Mouse (Mus musculus) stomach, postnatal 0 days (tissue): ENCODE results near the gene Adam15. TPM values are rescaled to one million over a fixed set of nuclear protein-coding genes. Genes with fewer than 3 reads are reported as not detected.

ENCODE experiments used
- ATAC-seq: fragments of 200-750 bp; cut with Nextera tagmentation; 2 replicates; pipeline ENCODE4 v1.8.0; 2017; ENCODE audit not compliant: low FRiP score, low TSS enrichment
- DNase-seq: peaks from one replicate; pipeline ENCODE4 v3.0.0-alpha.2; 2016; ENCODE audit warnings: low spot score
- H3K27ac ChIP-seq: fragments of 300-500 bp; sonication (generic); replicated peaks from 2 replicates; pipeline ENCODE4 v1.5.1; 2014; ENCODE audit warnings: mild to moderate bottlenecking, control low read depth
- H3K27me3 ChIP-seq: fragments of 300-500 bp; sonication (generic); 2 replicates; pipeline ENCODE4 v1.6.1; 2014; ENCODE audit warnings: low read length; ENCODE audit not compliant: control insufficient read depth, insufficient read depth
- H3K36me3 ChIP-seq: fragments of 300-500 bp; sonication (generic); 2 replicates; pipeline ENCODE4 v1.6.1; 2014; ENCODE audit warnings: low read length, mixed read lengths; ENCODE audit not compliant: control insufficient read depth, insufficient read depth
- H3K4me1 ChIP-seq: fragments of 300-500 bp; sonication (generic); replicated peaks from 2 replicates; pipeline ENCODE4 v1.6.1; 2014; ENCODE audit warnings: antibody characterized with exemption; ENCODE audit not compliant: control insufficient read depth, insufficient read depth
- H3K4me2 ChIP-seq: fragments of 300-500 bp; sonication (generic); replicated peaks from 2 replicates; pipeline ENCODE4 v1.6.1; 2014; ENCODE audit warnings: low read depth, mild to moderate bottlenecking, control low read depth, moderate library complexity
- H3K4me3 ChIP-seq: fragments of 300-500 bp; sonication (generic); 2 replicates; pipeline ENCODE4 v1.5.1; 2014; ENCODE audit warnings: low read depth, low read length, control low read depth
- H3K9ac ChIP-seq: fragments of 300-500 bp; sonication (generic); 2 replicates; pipeline ENCODE4 v1.6.1; 2014; ENCODE audit warnings: mild to moderate bottlenecking, low read length, control low read depth, mixed read lengths
- H3K9me3 ChIP-seq: fragments of 300-500 bp; sonication (generic); 2 replicates; pipeline ENCODE4 v1.6.1; 2016; ENCODE audit warnings: low read length; ENCODE audit not compliant: control insufficient read depth
- CTCF ChIP-seq: IDR thresholded peaks from 2 replicates; pipeline ENCODE4 v1.5.1; 2016; ENCODE audit warnings: antibody characterized with exemption, low read depth, mild to moderate bottlenecking, moderate library complexity
- EP300 ChIP-seq: optimal IDR thresholded peaks from 2 replicates; pipeline ENCODE3; 2016; ENCODE audit warnings: antibody characterized with exemption
- WGBS: fragments of 180-500 bp; shearing (Covaris S2); extraction: QIAGEN DNeasy Blood & Tissue Kit; methylation state at CpG from one replicate; pipeline ENCODE4 v1.1.7; 2014; 5-methylcytosine and 5-hydroxymethylcytosine counted together
- polyA plus RNA-seq: library from polyadenylated mRNA; unstranded; fragments of >200 nt; fragmentation: Nextera tagmentation; extraction: Ambion mirVana; gene quantifications from 2 replicates; pipeline ENCODE4 v1.2.1, GENCODE M21; 2015

Gene Adam15
- polyA plus RNA-seq, 1 experiment from 2014 or later, result 43.0 TPM

- Histone ChIP-seq H3K4me1 (peaks cover 15% of the 10 kb centered on the region), H3K4me2 (no peak overlapping the region), H3K4me3 (no peak overlapping the region), H3K27ac (no peak overlapping the region), H3K27me3 (no peaks in the 10 kb centered on the region), H3K9ac (no peak overlapping the region), H3K36me3 (no peaks in the 10 kb centered on the region), H3K9me3 (no peaks in the 10 kb centered on the region)
- no peak for DNase-seq
- no peak for TF ChIP-seq CTCF
- no peak for TF ChIP-seq EP300
- 65% methylated on average over 6 of the region's 6 CpGs for WGBS
- no peak for ATAC-seq
Observed at GRCm38 (mm10) chr3:89317246-89317645, 32.5 kb downstream of the Adam15 start.

GRCm38 (mm10) chr3:89316833-89317232, 33.0 kb downstream of the Adam15 start:
- H3K27me3 ChIP-seq, result no peaks in the 10 kb centered on the region
- H3K4me2 ChIP-seq, result peak overlapping the region; percentile 57
- DNase-seq, result peak; percentile 79
- H3K9me3 ChIP-seq, result no peaks in the 10 kb centered on the region
- no peaks in the 10 kb centered on the region for H3K36me3 ChIP-seq
- 8% methylated on average over 4 of the region's 4 CpGs for WGBS
- peak; percentile 97 for TF ChIP-seq CTCF
- TF ChIP-seq EP300, result no peak
- no peak overlapping the region for H3K4me3 ChIP-seq
- ATAC-seq, result 0 out of 2 replicates have a peak, but pooled peaks have one; percentile 45
- no peak overlapping the region for H3K27ac ChIP-seq
- peaks cover 15% of the 10 kb centered on the region for H3K4me1 ChIP-seq
- H3K9ac ChIP-seq, result no peak overlapping the region

GRCm38 (mm10) chr3:89315930-89316831, 33.6 kb downstream of the Adam15 start:
- no peak for TF ChIP-seq CTCF
- no peak for TF ChIP-seq EP300
- H3K4me2 ChIP-seq, result peak overlapping the region; percentile 57
- no peaks in the 10 kb centered on the region for H3K36me3 ChIP-seq
- ATAC-seq (no peak; the same call in 1 of the 2 replicates), DNase-seq (peak; percentile 52)
- H3K4me3 ChIP-seq, result peak overlapping the region; percentile 31; the same call in 1 of the 2 replicates
- no peak overlapping the region for H3K27ac ChIP-seq
- H3K27me3 ChIP-seq, result no peaks in the 10 kb centered on the region
- 13% methylated on average over 40 of the region's 40 CpGs for whole genome bisulfite sequencing
- H3K9ac ChIP-seq, result peak overlapping the region; percentile 31
- H3K9me3 ChIP-seq, result no peaks in the 10 kb centered on the region
- peaks cover 13% of the 10 kb centered on the region for H3K4me1 ChIP-seq

- peak overlapping the region; percentile 50 for H3K9ac ChIP-seq
- H3K4me2 ChIP-seq, result peak overlapping the region; percentile 57
- peak; percentile 87 for DNase-seq
- H3K4me1 ChIP-seq, result peaks cover 5% of the 10 kb centered on the region
- peak overlapping the region; percentile 31 for H3K4me3 ChIP-seq
- H3K27ac ChIP-seq, result 0 out of 2 replicates have a peak overlapping the region, but pooled peaks have one; percentile 2
- ATAC-seq, result peak; percentile 39
- 8% methylated on average over 20 of the region's 26 CpGs for WGBS
- H3K36me3 ChIP-seq, result no peaks in the 10 kb centered on the region
- H3K27me3 ChIP-seq, result no peaks in the 10 kb centered on the region
- TF ChIP-seq CTCF (peak; percentile 91), EP300 (no peak)
- H3K9me3 ChIP-seq, result no peaks in the 10 kb centered on the region
Observed at GRCm38 (mm10) chr3:89315195-89315929, 34.4 kb downstream of the Adam15 start.

- Histone ChIP-seq H3K9ac (no peak overlapping the region; the same call in 1 of the 2 replicates), H3K4me2 (no peak overlapping the region; the same call in 1 of the 2 replicates), H3K4me3 (no peak overlapping the region), H3K36me3 (no peaks in the 10 kb centered on the region), H3K9me3 (no peaks in the 10 kb centered on the region), H3K27me3 (no peaks in the 10 kb centered on the region), H3K4me1 (peaks cover 2% of the 10 kb centered on the region; the same call in 1 of the 2 replicates), H3K27ac (0 out of 2 replicates have a peak overlapping the region, but pooled peaks have one; percentile 13)
- TF ChIP-seq EP300 (no peak), CTCF (no peak)
- WGBS, result 39% methylated on average over 2 of the region's 2 CpGs
- DNase-seq (no peak), ATAC-seq (0 out of 2 replicates have a peak, but pooled peaks have one; percentile 3)
Observed at GRCm38 (mm10) chr3:89314791-89315190, 35.0 kb downstream of the Adam15 start.
